In the genomic region with DNA sequence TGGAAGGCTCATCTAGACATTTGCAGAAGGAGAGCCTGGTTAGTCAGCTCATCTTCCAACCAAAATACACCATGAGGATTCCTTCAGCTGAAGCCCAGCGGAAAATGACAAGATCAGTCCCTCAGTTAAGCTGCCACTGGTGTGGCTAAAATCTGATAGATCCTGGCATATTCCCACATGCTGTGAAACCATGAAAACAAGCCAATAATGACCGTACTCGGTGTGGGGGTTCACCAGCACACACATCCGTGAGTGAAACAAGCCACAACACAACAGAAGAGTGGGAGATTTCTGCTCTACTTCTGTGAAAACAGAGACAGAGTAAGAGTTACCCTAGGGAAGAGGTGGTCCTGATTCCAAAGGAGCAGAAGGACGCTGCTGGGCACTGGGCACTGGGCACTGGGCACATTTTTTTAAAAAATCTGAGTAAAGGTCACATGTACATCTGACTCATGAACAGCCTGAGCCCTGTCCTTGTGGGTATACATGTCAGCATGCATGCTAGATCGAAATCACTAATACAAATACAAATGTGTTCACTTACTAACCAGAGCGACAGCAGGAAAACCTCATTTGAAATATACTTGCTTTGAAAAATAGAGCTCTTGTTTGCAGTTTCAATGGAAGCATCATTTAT, we compare ENCODE assay signal across 17 mouse cellular contexts.
DNase-seq lines count a peak whose midpoint lies in the region; ATAC-seq lines count a peak whose summit lies in the region.
"Had no signal": no experiment of that assay in that cellular context is flagged by ENCODE, and none has a peak within 500 bp of the region (broad histone marks: within the 10 kb centered on the region; RNA-seq: fewer than 3 reads in every experiment).

No protein-coding gene starts in this region.

- ATAC-seq in hindbrain, embryonic 12.5 days (ENCODE audit: low FRiP score) = no peak
- no peak for ATAC-seq in hindbrain, embryonic 14.5 days (ENCODE audit: low FRiP score)
- no peak for ATAC-seq in forebrain, embryonic 16.5 days
- ATAC-seq in monocyte, adult 5-6 weeks (replicated peaks; ENCODE audit: insufficient number of reproducible peaks, low FRiP score, low TSS enrichment, poor library complexity, severe bottlenecking) = no peak
- ATAC-seq: forebrain, embryonic 13.5 days; intestine, postnatal 0 days; midbrain, embryonic 16.5 days had no signal

- peak overlapping the region; percentile 48; the same call in 1 of the 2 replicates for H3K27ac ChIP-seq in hindbrain, embryonic 12.5 days
- no peak overlapping the region; the same call in 1 of the 2 replicates for H3K27ac ChIP-seq in hindbrain, embryonic 14.5 days
- no peak overlapping the region for H3K27ac ChIP-seq in forebrain, embryonic 16.5 days (ENCODE audit: low read length)
- H3K27ac ChIP-seq: forebrain, embryonic 13.5 days; heart, embryonic 15.5 days; hindbrain, embryonic 15.5 days; layer of hippocampus, adult 2 months had no signal

- DNase-seq in hindbrain, embryonic 14.5 days (ENCODE audit: low spot score) = no peak
- DNase-seq in NIH3T3 (ENCODE audit: low read depth) = peak; percentile 58
- peak; percentile 54 for DNase-seq in cerebellum, adult 8-10 months
- peak; percentile 65 for DNase-seq in fibroblast of lung, adult 2 months (ENCODE audit: low read depth)
- DNase-seq: adrenal gland, postnatal 14 days; kidney, postnatal 10 days; lung, postnatal 10 days had no signal

- peaks cover 57% of the 10 kb centered on the region for H3K4me1 ChIP-seq in hindbrain, embryonic 12.5 days
- peaks cover 37% of the 10 kb centered on the region for H3K4me1 ChIP-seq in hindbrain, embryonic 14.5 days (replicated peaks; ENCODE audit: control insufficient read depth, insufficient read depth, low read length)
- H3K4me1 ChIP-seq in forebrain, embryonic 16.5 days (replicated peaks; ENCODE audit: control insufficient read depth, insufficient read depth, low read length) = peaks cover 16% of the 10 kb centered on the region

- WGBS in hindbrain, embryonic 12.5 days = 73% methylated on average over 7 of the region's 7 CpGs
- 73% methylated on average over 7 of the region's 7 CpGs for WGBS in hindbrain, embryonic 14.5 days
- WGBS in forebrain, embryonic 16.5 days = 87% methylated on average over 7 of the region's 7 CpGs

- H3K4me2 ChIP-seq in hindbrain, embryonic 12.5 days (replicated peaks) = no peak overlapping the region
- H3K4me2 ChIP-seq in hindbrain, embryonic 14.5 days (replicated peaks) = no peak overlapping the region
- no peak overlapping the region for H3K4me2 ChIP-seq in forebrain, embryonic 16.5 days (ENCODE audit: low read length)
- H3K4me2 ChIP-seq: forebrain, embryonic 13.5 days; heart, embryonic 15.5 days; hindbrain, embryonic 15.5 days had no signal

- no peaks in the 10 kb centered on the region for H3K27me3 ChIP-seq in hindbrain, embryonic 12.5 days
- peaks cover 3% of the 10 kb centered on the region; the same call in 1 of the 2 replicates for H3K27me3 ChIP-seq in hindbrain, embryonic 14.5 days (ENCODE audit: control insufficient read depth, insufficient read depth, low read length)
- no peaks in the 10 kb centered on the region for H3K27me3 ChIP-seq in forebrain, embryonic 16.5 days (replicated peaks; ENCODE audit: control insufficient read depth, insufficient read depth, low read length)
- H3K27me3 ChIP-seq: CH12.LX; forebrain, embryonic 13.5 days; heart, embryonic 15.5 days; hindbrain, embryonic 15.5 days had no signal

- no peak overlapping the region for H3K9ac ChIP-seq in hindbrain, embryonic 12.5 days
- H3K9ac ChIP-seq in hindbrain, embryonic 14.5 days = no peak overlapping the region
- H3K9ac ChIP-seq in forebrain, embryonic 16.5 days (replicated peaks; ENCODE audit: low read depth, low read length) = no peak overlapping the region
- H3K9ac ChIP-seq: forebrain, embryonic 13.5 days; heart, embryonic 15.5 days; hindbrain, embryonic 15.5 days had no signal

- no peaks in the 10 kb centered on the region for H3K36me3 ChIP-seq in hindbrain, embryonic 12.5 days
- H3K36me3 ChIP-seq in hindbrain, embryonic 14.5 days (replicated peaks; ENCODE audit: control insufficient read depth, insufficient read depth) = no peaks in the 10 kb centered on the region
- no peaks in the 10 kb centered on the region for H3K36me3 ChIP-seq in forebrain, embryonic 16.5 days (ENCODE audit: control insufficient read depth, insufficient read depth)
- H3K36me3 ChIP-seq: heart, embryonic 15.5 days; hindbrain, embryonic 15.5 days had no signal

- H3K4me3 ChIP-seq in hindbrain, embryonic 12.5 days = no peak overlapping the region
- no peak overlapping the region for H3K4me3 ChIP-seq in hindbrain, embryonic 14.5 days (replicated peaks; ENCODE audit: low read length)
- no peak overlapping the region for H3K4me3 ChIP-seq in forebrain, embryonic 16.5 days (replicated peaks; ENCODE audit: low read length)
- H3K4me3 ChIP-seq: forebrain, embryonic 13.5 days; heart, embryonic 15.5 days; hindbrain, embryonic 15.5 days; layer of hippocampus, adult 2 months had no signal

- no peaks in the 10 kb centered on the region for H3K9me3 ChIP-seq in hindbrain, embryonic 12.5 days (replicated peaks)
- H3K9me3 ChIP-seq in hindbrain, embryonic 14.5 days (ENCODE audit: control insufficient read depth, low read length) = no peaks in the 10 kb centered on the region
- H3K9me3 ChIP-seq in forebrain, embryonic 16.5 days (ENCODE audit: control insufficient read depth, low read length) = no peaks in the 10 kb centered on the region
- H3K9me3 ChIP-seq: forebrain, embryonic 13.5 days; heart, embryonic 15.5 days; hindbrain, embryonic 15.5 days had no signal
